Mouse (Mus musculus) intestine, embryonic 14.5 days (tissue): ENCODE results near the gene Rnf128. TPM values are rescaled to one million over a fixed set of nuclear protein-coding genes. Genes with fewer than 3 reads are reported as not detected.

ENCODE experiments used
- ATAC-seq: fragments of 200-750 bp; cut with Nextera tagmentation; replicated peaks from 2 replicates; pipeline ENCODE4 v1.8.0; 2017; ENCODE audit warnings: low read depth, moderate number of reproducible peaks, moderate TSS enrichment, moderate library complexity; ENCODE audit not compliant: low FRiP score, low TSS enrichment
- DNase-seq: peaks from one replicate; pipeline ENCODE4 v3.0.0-alpha.2; 2018; ENCODE audit warnings: low spot score
- H3K27ac ChIP-seq: fragments of 300-500 bp; sonication (generic); 2 replicates; pipeline ENCODE4 v1.5.1; 2014; ENCODE audit warnings: low read depth, mild to moderate bottlenecking, control low read depth
- H3K27me3 ChIP-seq: fragments of 300-500 bp; sonication (generic); replicated peaks from 2 replicates; pipeline ENCODE4 v1.6.1; 2014; ENCODE audit warnings: low read length, control low read depth; ENCODE audit not compliant: control insufficient read depth, insufficient read depth
- H3K36me3 ChIP-seq: fragments of 300-500 bp; sonication (generic); 2 replicates; pipeline ENCODE4 v1.6.1; 2014; ENCODE audit warnings: low read length, control low read depth; ENCODE audit not compliant: control insufficient read depth, insufficient read depth
- H3K4me1 ChIP-seq: fragments of 300-500 bp; sonication (generic); replicated peaks from 2 replicates; pipeline ENCODE4 v1.6.1; 2014; ENCODE audit warnings: low read length, control low read depth, mixed read lengths; ENCODE audit not compliant: control insufficient read depth, insufficient read depth
- H3K4me2 ChIP-seq: fragments of 300-500 bp; sonication (generic); 2 replicates; pipeline ENCODE4 v1.6.1; 2014; ENCODE audit warnings: low read length
- H3K4me3 ChIP-seq: fragments of 300-500 bp; sonication (generic); 2 replicates; pipeline ENCODE4 v1.5.1; 2014; ENCODE audit warnings: low read depth, low read length, control low read depth, mixed read lengths
- H3K9ac ChIP-seq: fragments of 300-500 bp; sonication (generic); 2 replicates; pipeline ENCODE4 v1.6.1; 2014; ENCODE audit warnings: mild to moderate bottlenecking, low read length
- H3K9me3 ChIP-seq: fragments of 300-500 bp; sonication (generic); 2 replicates; pipeline ENCODE4 v1.6.1; 2016; ENCODE audit warnings: low read length, control low read depth; ENCODE audit not compliant: control insufficient read depth
- WGBS: fragments of 180-500 bp; shearing (Covaris S2); extraction: QIAGEN DNeasy Blood & Tissue Kit; methylation state at CpG from one replicate; pipeline ENCODE4 v1.1.7; 2014; 5-methylcytosine and 5-hydroxymethylcytosine counted together
- polyA plus RNA-seq: library from polyadenylated mRNA; unstranded; fragments of >200 nt; fragmentation: Nextera tagmentation; extraction: Ambion mirVana; gene quantifications from 2 replicates; pipeline ENCODE4 v1.2.1, GENCODE M21; 2014

The Rnf128 gene
- polyA plus RNA-seq, 1 experiment from 2014 or later, result 99.4 TPM

- ATAC-seq, result no peak
These were observed 25.3 kb upstream of the Rnf128 start for GRCm38 (mm10) chrX:139537641-139538397.

GRCm38 (mm10) chrX:139543726-139544125 lies 19.4 kb upstream of the Rnf128 start:
- H3K36me3 ChIP-seq, result no peaks in the 10 kb centered on the region
- no peaks in the 10 kb centered on the region for H3K9me3 ChIP-seq
- ATAC-seq (no peak), DNase-seq (no peak)
- H3K27ac ChIP-seq, result no peak overlapping the region
- H3K4me3 ChIP-seq, result no peak overlapping the region
- H3K4me2 ChIP-seq, result no peak overlapping the region
- H3K4me1 ChIP-seq, result no peaks in the 10 kb centered on the region
- no peak overlapping the region for H3K9ac ChIP-seq
- WGBS, result 86% methylated on average over 7 of the region's 7 CpGs
- H3K27me3 ChIP-seq, result no peaks in the 10 kb centered on the region

More at GRCm38 (mm10) chrX:139537641-139538397, 25.3 kb upstream of the Rnf128 start:
- no peaks in the 10 kb centered on the region for H3K27me3 ChIP-seq
- WGBS, result 69% methylated on average over 5 of the region's 5 CpGs
- H3K4me3 ChIP-seq, result no peak overlapping the region
- no peaks in the 10 kb centered on the region for H3K4me1 ChIP-seq
- H3K9me3 ChIP-seq, result no peaks in the 10 kb centered on the region
- H3K4me2 ChIP-seq, result no peak overlapping the region
- H3K9ac ChIP-seq, result no peak overlapping the region
- no peak for DNase-seq
- H3K27ac ChIP-seq, result no peak overlapping the region
- H3K36me3 ChIP-seq, result no peaks in the 10 kb centered on the region

GRCm38 (mm10) chrX:139550456-139550855 lies 12.7 kb upstream of the Rnf128 start:
- H3K4me1 ChIP-seq, result no peaks in the 10 kb centered on the region
- H3K4me3 ChIP-seq, result no peak overlapping the region
- WGBS, result 83% methylated on average over 5 of the region's 5 CpGs

GRCm38 (mm10) chrX:139552090-139552489 lies 11.0 kb upstream of the Rnf128 start:
- WGBS, result 80% methylated on average over 2 of the region's 2 CpGs
- H3K9me3 ChIP-seq, result no peaks in the 10 kb centered on the region
- DNase-seq, result no peak
- H3K27ac ChIP-seq, result no peak overlapping the region
- no peak overlapping the region for H3K4me3 ChIP-seq
- no peak overlapping the region for H3K4me2 ChIP-seq
- no peaks in the 10 kb centered on the region for H3K27me3 ChIP-seq
- ATAC-seq, result no peak
- no peaks in the 10 kb centered on the region for H3K4me1 ChIP-seq
- H3K36me3 ChIP-seq, result no peaks in the 10 kb centered on the region
- no peak overlapping the region for H3K9ac ChIP-seq

More at GRCm38 (mm10) chrX:139550456-139550855, 12.7 kb upstream of the Rnf128 start:
- H3K27me3 ChIP-seq, result no peaks in the 10 kb centered on the region
- no peak overlapping the region for H3K9ac ChIP-seq
- DNase-seq, result no peak
- H3K36me3 ChIP-seq, result no peaks in the 10 kb centered on the region
- ATAC-seq, result no peak
- no peak overlapping the region for H3K27ac ChIP-seq
- no peak overlapping the region for H3K4me2 ChIP-seq
- H3K9me3 ChIP-seq, result no peaks in the 10 kb centered on the region

GRCm38 (mm10) chrX:139562255-139562924 lies 726 bp upstream of the Rnf128 start:
- Histone ChIP-seq H3K36me3 (no peaks in the 10 kb centered on the region), H3K9me3 (no peaks in the 10 kb centered on the region), H3K9ac (no peak overlapping the region), H3K4me1 (no peaks in the 10 kb centered on the region), H3K4me2 (peak overlapping the region; percentile 20; the same call in 1 of the 2 replicates), H3K27ac (no peak overlapping the region), H3K4me3 (no peak overlapping the region), H3K27me3 (no peaks in the 10 kb centered on the region)
- WGBS, result 54% methylated on average over 5 of the region's 5 CpGs
- ATAC-seq, result peak; percentile 81
- DNase-seq, result peak; percentile 51

- no peaks in the 10 kb centered on the region for H3K27me3 ChIP-seq
- no peaks in the 10 kb centered on the region for H3K36me3 ChIP-seq
- no peak overlapping the region for H3K27ac ChIP-seq
- ATAC-seq, result no peak
- H3K9me3 ChIP-seq, result no peaks in the 10 kb centered on the region
- no peak overlapping the region for H3K9ac ChIP-seq
- no peak for DNase-seq
- H3K4me3 ChIP-seq, result no peak overlapping the region
- WGBS, result 80% methylated on average over 3 of the region's 3 CpGs
- no peaks in the 10 kb centered on the region for H3K4me1 ChIP-seq
- no peak overlapping the region for H3K4me2 ChIP-seq
These were observed 6.9 kb downstream of the Rnf128 start for GRCm38 (mm10) chrX:139570054-139570453.

- H3K4me1 ChIP-seq, result no peaks in the 10 kb centered on the region
- no peak overlapping the region for H3K27ac ChIP-seq
- H3K4me2 ChIP-seq, result no peak overlapping the region
- no peak for ATAC-seq
- no peak overlapping the region for H3K4me3 ChIP-seq
- no peaks in the 10 kb centered on the region for H3K27me3 ChIP-seq
- H3K36me3 ChIP-seq, result no peaks in the 10 kb centered on the region
- 60% methylated on average over 6 of the region's 6 CpGs for WGBS
- no peaks in the 10 kb centered on the region for H3K9me3 ChIP-seq
- no peak overlapping the region for H3K9ac ChIP-seq
- DNase-seq, result no peak
These were observed 15.6 kb downstream of the Rnf128 start for GRCm38 (mm10) chrX:139578649-139579278.

- Histone ChIP-seq H3K9ac (no peak overlapping the region), H3K36me3 (no peaks in the 10 kb centered on the region), H3K9me3 (no peaks in the 10 kb centered on the region), H3K4me1 (no peaks in the 10 kb centered on the region), H3K27ac (no peak overlapping the region), H3K27me3 (no peaks in the 10 kb centered on the region), H3K4me2 (no peak overlapping the region), H3K4me3 (no peak overlapping the region)
- 57% methylated on average over 4 of the region's 4 CpGs for WGBS
- no peak for ATAC-seq
- DNase-seq, result no peak
These were observed 20.5 kb downstream of the Rnf128 start for GRCm38 (mm10) chrX:139583616-139584015.
